Mouse (Mus musculus) cerebellum, adult 2 months (tissue): ENCODE results near the gene Gpbar1. TPM values are rescaled to one million over a fixed set of nuclear protein-coding genes. Genes with fewer than 3 reads are reported as not detected.
"Not testable (repeated sequence)": the region's sequence is repeated elsewhere in the genome, so short reads cannot be mapped to it uniquely, and the experiment has no call there.

Experiments used
- DNase-seq, 2 experiments: peaks; one replicate each; pipeline ENCODE4 v3.0.0; 2021
- H3K27ac ChIP-seq: fragments of 200-500 bp; 2 replicates; pipeline ENCODE4 v1.5.1; 2012; ENCODE audit warnings: low read length, control low read depth, inconsistent platforms; ENCODE audit not compliant: insufficient read depth
- H3K27me3 ChIP-seq: fragments of 200-500 bp; 2 replicates; pipeline ENCODE4 v1.6.1; 2012; ENCODE audit warnings: inconsistent platforms, mild to moderate bottlenecking, low read length, moderate library complexity; ENCODE audit not compliant: control insufficient read depth, insufficient read depth
- H3K4me1 ChIP-seq: fragments of 200-500 bp; 2 replicates; pipeline ENCODE4 v1.6.1; 2011; ENCODE audit warnings: low read length; ENCODE audit not compliant: control insufficient read depth, insufficient read depth
- H3K4me3 ChIP-seq: fragments of 200-500 bp; replicated peaks from 2 replicates; pipeline ENCODE3; 2011; ENCODE audit warnings: mild to moderate bottlenecking, low read depth, low read length, control low read depth; ENCODE audit not compliant: insufficient read depth
- CTCF ChIP-seq: fragments of 200-500 bp; IDR thresholded peaks from 2 replicates; pipeline ENCODE4 v1.5.1; 2011; ENCODE audit warnings: low read depth, mild to moderate bottlenecking, control low read depth, low read length, moderate library complexity, borderline replicate concordance; ENCODE audit not compliant: insufficient read depth
- POLR2A ChIP-seq: fragments of 200-500 bp; IDR thresholded peaks from 2 replicates; pipeline ENCODE4 v1.6.1; 2011; ENCODE audit warnings: low read length, control low read depth, borderline replicate concordance; ENCODE audit not compliant: insufficient read depth
- WGBS: fragments of 180-500 bp; shearing (Covaris S2); methylation state at CpG from one replicate; pipeline ENCODE4 v1.1.7; 2018; 5-methylcytosine and 5-hydroxymethylcytosine counted together
- polyA plus RNA-seq: library from polyadenylated mRNA; depleted of rRNA; stranded (reverse); fragments of >200 nt; gene quantifications from 2 replicates; pipeline ENCODE4 v1.2.3, GENCODE M21; 2012

Gpbar1 gene
- polyA plus RNA-seq, 1 experiment: not detected

DNA sequence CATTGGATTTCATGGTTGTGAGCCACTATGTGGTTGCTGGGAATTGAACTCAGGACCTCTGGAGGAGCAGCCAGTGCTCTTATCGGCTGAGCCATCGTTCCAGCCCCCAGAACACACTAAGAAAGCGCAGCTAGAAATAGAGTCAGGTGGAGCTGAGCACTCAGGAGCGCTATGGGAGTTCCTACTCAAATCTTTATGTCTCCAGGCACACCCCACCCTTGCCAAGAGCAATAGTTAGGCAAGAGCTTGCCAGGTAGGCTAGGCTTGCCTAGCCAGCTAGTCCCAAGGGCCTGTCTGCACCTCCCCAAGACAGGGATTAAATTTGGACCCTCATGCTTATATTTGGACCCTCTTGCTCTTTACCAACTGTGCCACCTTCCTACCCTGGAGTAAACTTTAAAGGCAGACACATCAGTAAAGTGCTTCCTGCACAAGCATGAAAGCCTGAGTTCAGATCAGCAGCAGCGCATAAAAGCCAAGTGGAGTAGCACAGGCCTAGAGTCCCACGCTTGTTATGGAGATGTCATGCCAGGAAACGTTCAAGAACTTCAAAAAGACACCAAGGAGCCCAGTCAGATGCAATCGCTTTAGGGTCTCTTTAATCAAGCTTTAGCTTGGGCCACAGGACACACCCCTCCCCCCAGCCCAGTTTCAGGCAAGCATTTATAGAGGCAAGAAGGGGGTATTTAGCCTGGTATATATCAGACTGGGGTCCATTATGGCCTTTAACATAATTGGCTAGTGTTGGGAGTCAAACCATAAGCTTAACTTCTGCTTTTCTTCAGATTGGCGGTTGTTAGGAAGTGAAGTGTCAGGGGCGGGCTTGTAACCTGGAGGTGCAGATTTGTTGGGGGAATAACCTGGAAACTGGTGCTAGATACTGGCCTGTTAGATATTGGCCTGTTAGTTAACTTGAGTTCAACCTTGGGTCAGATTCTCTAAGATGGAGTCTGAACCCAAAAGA lies 29.9 kb downstream of the Gpbar1 start:
- DNase-seq: no peak
- WGBS: 84% methylated on average over 10 of the region's 10 CpGs
- Histone ChIP-seq H3K27me3 (no peaks in the 10 kb centered on the region), H3K4me1 (no peaks in the 10 kb centered on the region; the same call in 1 of the 2 replicates), H3K4me3 (no peak overlapping the region), H3K27ac (no peak overlapping the region)
- TF ChIP-seq CTCF (no peak), POLR2A (no peak)

- H3K27ac ChIP-seq: no peak overlapping the region
- TF ChIP-seq POLR2A (no peak), CTCF (no peak)
- WGBS: 61% methylated on average over 3 of the region's 3 CpGs
- DNase-seq: no peak
- H3K4me1 ChIP-seq: no peaks in the 10 kb centered on the region
- H3K27me3 ChIP-seq: no peaks in the 10 kb centered on the region
- H3K4me3 ChIP-seq: no peak overlapping the region
Observed at GRCm38 (mm10) chr1:74309767-74310166, 31.4 kb downstream of the Gpbar1 start.

DNA sequence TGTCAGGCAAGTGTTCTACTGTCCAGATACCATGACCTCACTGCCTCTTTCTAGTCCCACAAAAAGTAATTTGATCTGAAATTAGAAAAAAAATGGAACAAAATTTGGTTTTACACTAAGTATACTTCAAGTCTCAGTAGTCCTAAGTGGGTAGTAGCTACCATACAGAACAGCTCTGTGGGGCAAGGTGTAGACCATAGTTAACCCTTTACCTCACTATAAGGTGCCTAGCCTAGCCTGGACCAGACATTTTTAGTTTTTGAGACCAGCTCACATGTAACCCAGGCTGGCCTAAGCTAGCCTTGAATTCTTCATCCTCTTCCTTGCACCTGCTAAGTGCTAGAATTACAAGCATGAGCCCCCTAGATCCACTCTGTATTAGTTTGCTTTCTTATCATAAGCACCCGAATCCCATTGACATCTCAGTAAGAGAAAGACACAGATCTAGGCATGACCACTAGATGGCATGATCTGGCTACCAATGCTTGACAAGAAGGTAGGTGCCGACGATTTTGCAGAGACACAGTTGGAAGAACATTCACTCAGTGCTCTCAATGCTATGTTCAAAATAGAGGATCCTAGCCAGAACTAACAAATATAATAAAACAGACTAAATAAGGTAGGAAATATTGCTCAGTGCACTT lies 34.8 kb downstream of the Gpbar1 start:
- DNase-seq: peak; percentile 50 to 76
- H3K4me1 ChIP-seq: no peaks in the 10 kb centered on the region
- TF ChIP-seq CTCF (peak; percentile 79; the same call in 1 of the 2 replicates), POLR2A (no peak)
- H3K27ac ChIP-seq: no peak overlapping the region
- H3K27me3 ChIP-seq: no peaks in the 10 kb centered on the region
- no peak overlapping the region for H3K4me3 ChIP-seq
- WGBS: under 1% methylated on average over 3 of the region's 3 CpGs

GRCm38 (mm10) chr1:74314796-74315195 lies 36.4 kb downstream of the Gpbar1 start:
- no peak overlapping the region for H3K4me3 ChIP-seq
- TF ChIP-seq CTCF (no peak), POLR2A (no peak)
- no peak overlapping the region for H3K27ac ChIP-seq
- H3K27me3 ChIP-seq: no peaks in the 10 kb centered on the region
- 90% methylated on average over 3 of the region's 3 CpGs for WGBS
- DNase-seq: no peak
- H3K4me1 ChIP-seq: no peaks in the 10 kb centered on the region

DNA sequence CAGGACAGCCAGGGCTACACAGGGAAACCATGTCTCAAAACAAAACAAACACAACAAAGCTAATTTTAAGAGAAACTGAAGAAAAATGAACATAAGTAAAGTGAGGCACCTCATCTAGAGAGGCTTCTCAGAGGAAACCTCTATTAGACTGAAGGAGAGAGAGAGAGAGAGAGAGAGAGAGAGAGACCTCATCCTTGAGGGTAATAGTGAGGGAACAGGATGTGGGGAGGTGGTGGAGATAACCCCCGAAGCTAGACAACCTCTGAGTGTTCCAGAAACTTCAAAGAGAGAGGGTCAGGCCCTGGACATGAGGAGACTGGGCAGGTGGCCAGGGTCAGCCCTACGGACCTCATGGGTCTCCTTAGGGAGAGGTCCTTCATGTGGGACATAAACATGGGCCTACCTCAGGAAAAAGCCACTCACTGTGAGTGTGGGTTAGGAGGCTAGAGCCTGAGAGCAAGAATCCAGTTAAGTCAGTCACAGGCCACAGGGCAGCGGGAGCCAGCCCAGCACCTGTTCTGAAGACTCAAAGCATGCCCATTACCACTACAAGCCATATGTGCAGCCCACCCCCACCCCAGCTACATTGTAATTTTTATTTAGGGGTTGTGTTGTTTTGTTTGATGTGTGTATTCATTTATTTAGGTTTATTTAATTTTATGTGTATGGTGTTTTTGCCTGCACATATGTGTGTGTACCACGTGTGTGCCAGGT lies 37.9 kb downstream of the Gpbar1 start:
- no peak overlapping the region for H3K4me3 ChIP-seq
- TF ChIP-seq POLR2A (no peak), CTCF (no peak)
- no peaks in the 10 kb centered on the region for H3K27me3 ChIP-seq
- no peak for DNase-seq
- H3K27ac ChIP-seq: no peak overlapping the region
- no peaks in the 10 kb centered on the region for H3K4me1 ChIP-seq
- WGBS: 79% methylated on average over 4 of the region's 4 CpGs

DNA sequence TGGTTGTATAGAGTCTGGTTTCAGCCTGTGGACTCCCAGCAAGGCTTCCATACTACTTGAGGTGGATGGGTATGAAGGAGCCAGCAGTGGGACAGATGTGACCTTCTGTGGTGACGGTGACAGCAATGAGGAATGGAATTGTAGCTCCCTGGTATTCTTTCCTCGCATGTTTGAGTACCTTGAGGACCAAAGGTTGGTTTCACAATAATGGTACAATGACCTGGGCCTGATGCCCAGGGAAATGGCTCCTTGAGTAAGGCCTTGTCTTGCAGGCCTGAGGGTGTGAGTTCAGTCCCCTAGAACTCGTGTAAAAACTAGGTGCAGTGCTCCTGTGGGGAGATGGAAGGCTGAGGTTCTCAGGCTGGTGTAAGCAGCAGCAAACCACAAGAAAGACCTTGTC lies 40.4 kb downstream of the Gpbar1 start:
- DNase-seq: no peak
- 93% methylated on average over 3 of the region's 3 CpGs for WGBS
- Histone ChIP-seq H3K27ac (no peak overlapping the region), H3K4me3 (no peak overlapping the region), H3K4me1 (no peaks in the 10 kb centered on the region), H3K27me3 (no peaks in the 10 kb centered on the region)
- no peak for TF ChIP-seq POLR2A
- no peak for TF ChIP-seq CTCF

- DNase-seq: no peak
- Histone ChIP-seq H3K4me1 (no peaks in the 10 kb centered on the region), H3K27ac (no peak overlapping the region), H3K4me3 (no peak overlapping the region), H3K27me3 (no peaks in the 10 kb centered on the region)
- TF ChIP-seq CTCF (no peak), POLR2A (no peak)
- 84% methylated on average over 3 of the region's 3 CpGs for WGBS
Observed at GRCm38 (mm10) chr1:74321396-74321795, 43.0 kb downstream of the Gpbar1 start.

DNA sequence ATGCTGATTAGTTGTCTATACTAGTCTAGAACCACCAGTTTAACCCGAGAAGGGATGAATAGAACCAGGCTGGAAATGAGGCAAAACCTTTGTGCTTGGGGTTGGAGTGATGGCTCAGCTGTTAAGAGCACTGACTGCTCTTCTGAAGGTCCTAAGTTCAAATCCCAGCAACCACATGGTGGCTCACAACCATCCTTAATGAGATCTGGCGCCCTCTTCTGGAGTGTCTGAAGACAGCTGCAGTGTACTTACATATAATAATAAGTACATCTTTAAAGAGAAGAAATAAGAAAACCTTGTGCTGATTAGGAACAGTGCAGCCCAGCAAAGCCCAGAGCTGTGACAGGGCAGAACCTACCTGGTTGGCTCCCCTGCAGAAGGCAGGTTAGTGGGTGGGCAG lies 48.6 kb downstream of the Gpbar1 start:
- not testable (repeated sequence) for H3K4me3 ChIP-seq, H3K27ac ChIP-seq, H3K4me1 ChIP-seq, DNase-seq, H3K27me3 ChIP-seq
- WGBS: 85% methylated on average over 2 of the region's 2 CpGs
